Mouse (Mus musculus): ENCODE results near the gene Mrpl24.

GRCm38 (mm10) chr3:87970184-87970938 is 51.1 kb downstream of the Mrpl24 start:
- TF ChIP-seq SRF (IDR thresholded peaks at IDR 0.05; ENCODE audit: control insufficient read depth, insufficient read length, low read depth) (no peak), POLR2A (IDR thresholded peaks at IDR 0.05; ENCODE audit: insufficient read length, low read depth) (no peak), MYOG (IDR thresholded peaks at IDR 0.05; ENCODE audit: control insufficient read depth in 1 of 3, insufficient read depth in 1 of 3, insufficient read length in 2 of 3, low read depth in 2 of 3) (no peak), MAX (IDR thresholded peaks at IDR 0.05; ENCODE audit: low read depth) (no peak), E2F4 (IDR thresholded peaks at IDR 0.05; ENCODE audit: insufficient read depth) (no peak), POLR2AphosphoS2 (IDR thresholded peaks at IDR 0.05; ENCODE audit: insufficient read length, low read depth) (no peak)

All from myocyte (in vitro differentiated cells).